Mouse (Mus musculus) testis, postnatal 10 days (tissue): ENCODE results near the gene Abcc3.

ENCODE experiments used
- DNase-seq: peaks from one replicate; pipeline ENCODE4 v3.0.0; 2021; ENCODE audit warnings: low spot score

Gene Abcc3

DNA sequence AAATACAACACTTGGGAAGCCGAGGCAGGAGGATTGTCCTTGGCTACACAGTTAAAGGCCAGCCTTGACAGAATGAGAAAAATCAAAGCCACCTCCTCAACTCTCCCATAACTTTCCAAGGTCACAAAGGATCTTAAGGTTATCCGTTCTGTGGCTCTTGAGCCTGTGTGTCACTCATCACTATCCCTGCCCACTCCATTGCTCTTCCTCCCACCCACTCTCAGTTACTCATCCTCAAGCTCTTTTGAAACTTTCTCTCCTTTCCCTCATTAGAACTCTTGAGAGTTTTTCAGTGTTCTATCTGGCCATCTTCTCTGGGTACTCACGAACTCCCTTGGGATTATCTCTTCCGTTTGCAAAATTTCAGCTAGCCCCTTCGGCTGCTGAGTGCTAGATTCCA is 68.2 kb downstream of the Abcc3 start:
- DNase-seq, result no peak

DNA sequence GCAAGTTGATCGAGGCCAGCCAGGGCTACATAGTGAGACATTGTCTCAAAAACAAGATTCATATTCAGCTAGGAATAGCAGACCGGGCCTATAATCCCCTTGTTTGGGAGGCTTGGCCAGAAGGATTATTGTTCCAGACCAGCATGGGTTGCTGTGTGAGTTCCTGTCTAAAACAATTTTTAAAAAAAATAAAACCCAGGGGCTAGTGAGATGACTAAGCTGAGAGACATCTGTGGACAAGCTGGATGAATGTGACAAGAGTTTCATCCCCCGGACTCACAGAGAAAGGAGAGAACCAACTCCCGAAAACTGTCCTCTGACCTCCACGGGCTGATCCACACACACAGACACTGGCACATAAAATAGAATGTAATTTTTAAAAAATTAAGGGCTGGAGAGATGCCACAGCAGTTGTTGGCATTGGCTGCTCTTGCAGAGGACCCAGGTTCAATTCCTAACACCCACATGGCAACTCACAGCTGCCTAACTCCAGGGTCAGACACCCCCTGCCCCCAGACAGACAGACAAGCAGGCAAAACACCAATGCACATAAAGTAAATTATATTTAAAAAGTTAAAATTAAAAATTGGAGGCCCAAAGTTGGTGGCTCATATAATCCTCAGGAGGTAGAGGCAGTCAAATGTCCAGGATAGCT is 69.4 kb downstream of the Abcc3 start:
- no peak for DNase-seq

- DNase-seq, result no peak
Observed at GRCm38 (mm10) chr11:94322636-94323035, 70.2 kb downstream of the Abcc3 start.

- peak; percentile 97 for DNase-seq
Observed at GRCm38 (mm10) chr11:94321931-94322400, 70.8 kb downstream of the Abcc3 start, which contains the start of gene Luc7l3. Gene Luc7l3, minus strand, starts transcription at chr11:94321988.

GRCm38 (mm10) chr11:94320969-94321930 is 71.5 kb downstream of the Abcc3 start:
- peak; percentile 79 for DNase-seq

- DNase-seq, result no peak
Observed at GRCm38 (mm10) chr11:94318056-94318455, 74.7 kb downstream of the Abcc3 start.

GRCm38 (mm10) chr11:94317515-94317914 is 75.3 kb downstream of the Abcc3 start:
- DNase-seq, result no peak

DNA sequence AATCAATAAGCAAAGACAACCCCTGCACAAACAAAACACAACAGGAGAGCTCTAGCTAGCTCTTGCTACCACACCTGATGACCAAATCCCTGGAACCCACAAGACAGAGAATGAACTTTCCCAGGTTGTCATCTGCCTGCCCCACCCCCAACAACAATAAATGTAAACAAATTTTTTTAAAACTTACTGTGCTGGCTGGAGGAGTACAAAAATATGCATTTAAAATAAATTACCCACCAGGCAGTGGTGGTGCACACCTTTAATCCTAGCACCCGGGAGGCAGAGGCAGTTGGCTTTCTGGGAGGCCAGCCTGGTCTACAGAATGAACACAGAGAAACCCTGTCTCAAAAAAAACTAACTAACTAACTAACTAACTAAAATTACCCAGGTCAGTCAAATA is 75.8 kb downstream of the Abcc3 start:
- DNase-seq, result no peak

- no peak for DNase-seq
Observed at GRCm38 (mm10) chr11:94316528-94316927, 76.3 kb downstream of the Abcc3 start.

DNA sequence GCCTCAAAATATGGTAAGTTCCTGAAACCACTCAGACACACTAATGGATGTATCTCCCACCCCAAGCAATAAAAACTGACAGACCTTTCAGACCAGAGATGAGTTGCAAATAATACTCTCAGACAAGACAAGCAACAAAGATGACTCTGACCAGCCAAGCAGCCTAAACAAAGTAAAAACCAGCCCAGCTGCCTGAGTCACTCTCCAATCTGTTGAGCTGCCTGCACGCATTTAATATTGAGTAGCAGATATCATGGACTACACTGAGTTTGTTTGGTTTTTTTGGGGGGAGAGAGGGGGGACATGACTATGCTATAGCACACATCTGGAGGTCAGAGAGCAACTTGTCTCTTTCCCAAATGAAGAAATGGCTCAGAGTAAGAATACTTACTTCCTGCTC is 77.5 kb downstream of the Abcc3 start:
- DNase-seq, result no peak

GRCm38 (mm10) chr11:94314098-94314652 is 78.6 kb downstream of the Abcc3 start:
- DNase-seq, result no peak

DNA sequence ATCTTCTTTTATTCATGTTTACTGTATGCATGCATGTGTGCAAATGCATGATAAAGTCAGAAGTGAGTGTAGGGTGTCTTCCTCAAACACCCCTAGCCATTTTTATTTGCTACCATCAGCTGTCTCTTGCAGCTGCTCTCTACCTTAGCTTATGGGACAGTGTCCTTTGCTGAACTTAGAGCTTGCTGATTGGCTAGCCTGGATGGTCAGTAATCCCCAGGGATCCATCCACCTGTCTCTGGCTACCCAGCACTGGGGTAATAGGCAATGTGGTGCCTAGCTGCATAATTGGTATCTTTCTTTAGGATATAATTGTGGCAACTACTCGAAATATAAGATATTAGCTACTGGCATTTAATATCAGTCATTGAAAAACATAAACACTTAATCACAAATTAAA is 80.1 kb downstream of the Abcc3 start:
- no peak for DNase-seq

DNA sequence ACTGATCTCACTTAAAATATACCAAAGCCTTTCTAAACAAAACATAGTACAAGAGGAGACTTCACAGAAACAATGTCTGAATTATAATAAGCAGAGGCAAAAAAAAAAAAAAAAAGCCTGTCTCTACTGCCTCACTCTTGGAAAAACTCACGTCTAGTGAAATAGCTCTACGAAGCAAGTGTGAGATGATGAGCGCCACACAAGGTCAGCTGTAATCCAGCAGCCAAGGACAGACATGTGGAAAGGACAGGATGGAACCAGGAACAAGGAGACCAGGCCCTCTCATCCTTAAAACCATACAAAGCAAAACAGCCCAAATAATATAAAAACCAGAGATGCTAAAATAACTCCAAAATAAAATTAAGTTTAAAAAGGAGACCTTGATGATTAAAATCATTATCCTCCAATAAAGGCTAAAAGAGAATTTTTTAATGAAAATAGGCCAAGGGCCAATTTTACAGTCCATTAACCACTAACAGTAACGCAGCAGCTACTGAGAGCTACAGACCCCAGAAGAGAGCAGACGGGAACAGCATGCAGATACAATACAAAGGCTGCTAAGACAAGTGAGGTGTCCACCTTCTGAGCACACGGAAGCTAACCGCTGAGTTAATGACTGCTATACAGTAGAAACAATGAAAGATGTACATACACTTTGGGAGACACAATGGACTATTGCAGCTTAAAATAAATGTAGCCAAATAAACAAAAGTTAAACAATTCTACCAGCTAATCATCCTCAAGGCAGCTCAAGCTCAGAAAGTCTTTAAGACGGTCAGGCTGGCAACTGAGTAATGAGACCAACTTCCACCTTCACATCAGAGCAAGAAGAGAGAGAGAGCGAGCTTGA is 97.6 kb downstream of the Abcc3 start:
- no peak for DNase-seq
